Mouse (Mus musculus) embryonic fibroblast, embryonic 13.5 days (primary cell): ENCODE measurements at regions not wholly inside any gene's neighbourhood (a gene's known extent, or its start where the extent isn't known, plus 50 kb on each side); places are given as distances from the start of the nearest gene placed in this dataset.

Experiments
- H3K27ac ChIP-seq: 2 replicates; pipeline ENCODE4 v1.5.1; 2012; ENCODE audit warnings: low read length, control low read depth, inconsistent platforms; ENCODE audit not compliant: insufficient read depth
- H3K4me1 ChIP-seq: 2 replicates; pipeline ENCODE4 v1.6.1; 2011; ENCODE audit warnings: low read length; ENCODE audit not compliant: control insufficient read depth, insufficient read depth
- H3K4me3 ChIP-seq: 2 replicates; pipeline ENCODE4 v1.5.1; 2011; ENCODE audit warnings: mild to moderate bottlenecking, control low read depth, low read length; ENCODE audit not compliant: insufficient read depth
- CTCF ChIP-seq: IDR thresholded peaks from 2 replicates; pipeline ENCODE4 v1.5.1; 2011; ENCODE audit warnings: mild to moderate bottlenecking, control low read depth, low read length, moderate library complexity, borderline replicate concordance; ENCODE audit not compliant: insufficient read depth
- POLR2A ChIP-seq: IDR thresholded peaks from 2 replicates; pipeline ENCODE4 v1.6.1; 2011; ENCODE audit warnings: low read depth, mild to moderate bottlenecking, control low read depth, low read length, moderate library complexity

DNA sequence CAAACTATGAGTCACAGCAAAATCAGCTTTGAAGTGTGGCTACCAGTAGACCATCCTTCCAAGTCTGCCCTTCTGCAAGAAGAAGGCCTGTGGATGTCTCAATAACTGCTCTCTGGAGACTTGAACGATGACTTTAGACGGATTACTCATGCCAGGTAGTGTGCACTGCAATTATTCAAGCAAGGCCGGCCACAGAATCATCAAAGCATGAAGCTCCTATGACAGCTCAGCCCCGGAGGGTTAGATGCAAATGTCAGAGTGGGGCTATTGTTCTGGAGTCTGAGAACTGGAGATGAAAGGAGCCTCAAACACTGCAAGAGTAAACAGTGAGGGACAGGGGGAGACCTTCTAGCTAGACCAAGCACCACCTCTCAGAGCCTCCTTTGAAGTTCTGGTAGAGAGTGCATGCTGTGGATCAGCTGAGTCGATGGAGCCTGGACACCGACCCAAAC is 173.8 kb upstream of the Dmrta1 start:
- TF ChIP-seq CTCF (no peak), POLR2A (no peak)
- Histone ChIP-seq H3K4me1 (peaks cover 12% of the 10 kb centered on the region), H3K27ac (no peak overlapping the region), H3K4me3 (no peak overlapping the region)

GRCm38 (mm10) chr4:89500232-89500631 is 179.0 kb upstream of the Dmrta1 start:
- no peak overlapping the region for H3K27ac ChIP-seq
- TF ChIP-seq CTCF = no peak
- TF ChIP-seq POLR2A = no peak
- no peak overlapping the region for H3K4me3 ChIP-seq
- peaks cover 1% of the 10 kb centered on the region; the same call in 1 of the 2 replicates for H3K4me1 ChIP-seq

DNA sequence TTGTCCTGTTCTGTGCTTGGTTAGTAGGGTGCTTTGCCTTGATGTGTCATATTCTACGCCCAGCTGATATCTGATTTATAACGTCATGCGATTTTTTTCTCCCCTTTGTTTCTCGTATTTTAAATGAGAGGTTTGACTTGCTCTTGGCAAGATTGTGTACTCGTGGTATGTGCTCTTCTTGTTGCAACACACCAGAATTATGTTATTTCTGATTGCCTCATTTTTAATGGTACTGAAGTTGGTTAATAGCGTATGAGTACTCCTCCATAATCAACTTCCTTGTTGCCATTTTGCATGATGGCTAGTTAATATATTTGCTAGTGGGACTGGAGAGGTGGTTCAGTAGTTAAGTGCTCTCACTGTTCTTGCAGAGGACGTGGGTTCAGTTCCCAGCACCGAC is 180.1 kb upstream of the Cdkn2b start:
- H3K4me3 ChIP-seq = no peak overlapping the region
- no peak for TF ChIP-seq CTCF
- no peak for TF ChIP-seq POLR2A
- no peak overlapping the region for H3K27ac ChIP-seq
- peaks cover 10% of the 10 kb centered on the region; the same call in 1 of the 2 replicates for H3K4me1 ChIP-seq

GRCm38 (mm10) chr4:89487416-89488165 is 176.8 kb upstream of the Cdkn2b start:
- Histone ChIP-seq H3K4me1 (peaks cover 18% of the 10 kb centered on the region), H3K27ac (peak overlapping the region; percentile 100), H3K4me3 (no peak overlapping the region)
- TF ChIP-seq CTCF (no peak), POLR2A (no peak)

DNA sequence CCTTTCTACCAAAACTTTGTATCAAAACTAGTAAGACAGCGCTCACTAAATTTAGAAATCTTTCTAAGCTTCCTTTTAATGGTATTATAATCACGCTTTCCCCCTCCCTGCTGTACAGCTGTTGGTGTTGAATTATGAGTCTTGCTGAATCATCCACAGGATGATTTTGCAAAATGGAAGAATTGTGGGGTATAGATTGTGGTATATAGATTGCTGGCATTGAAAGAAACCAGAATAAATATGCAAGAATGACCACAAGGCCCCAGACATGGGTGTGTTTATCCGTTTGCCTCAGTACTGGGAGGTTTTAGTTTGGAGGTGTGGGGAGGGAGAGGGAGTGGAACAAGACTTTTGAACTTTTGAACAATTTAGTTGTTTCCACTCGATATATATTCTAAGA is 176.1 kb upstream of the Cdkn2b start:
- Histone ChIP-seq H3K27ac (peak overlapping the region; percentile 100), H3K4me1 (peaks cover 18% of the 10 kb centered on the region), H3K4me3 (no peak overlapping the region)
- TF ChIP-seq POLR2A = no peak
- no peak for TF ChIP-seq CTCF

GRCm38 (mm10) chr4:89485981-89486531 is 175.2 kb upstream of the Cdkn2b start:
- TF ChIP-seq CTCF = no peak
- TF ChIP-seq POLR2A = no peak
- peak overlapping the region; percentile 100 for H3K27ac ChIP-seq
- peaks cover 18% of the 10 kb centered on the region for H3K4me1 ChIP-seq
- no peak overlapping the region for H3K4me3 ChIP-seq

DNA sequence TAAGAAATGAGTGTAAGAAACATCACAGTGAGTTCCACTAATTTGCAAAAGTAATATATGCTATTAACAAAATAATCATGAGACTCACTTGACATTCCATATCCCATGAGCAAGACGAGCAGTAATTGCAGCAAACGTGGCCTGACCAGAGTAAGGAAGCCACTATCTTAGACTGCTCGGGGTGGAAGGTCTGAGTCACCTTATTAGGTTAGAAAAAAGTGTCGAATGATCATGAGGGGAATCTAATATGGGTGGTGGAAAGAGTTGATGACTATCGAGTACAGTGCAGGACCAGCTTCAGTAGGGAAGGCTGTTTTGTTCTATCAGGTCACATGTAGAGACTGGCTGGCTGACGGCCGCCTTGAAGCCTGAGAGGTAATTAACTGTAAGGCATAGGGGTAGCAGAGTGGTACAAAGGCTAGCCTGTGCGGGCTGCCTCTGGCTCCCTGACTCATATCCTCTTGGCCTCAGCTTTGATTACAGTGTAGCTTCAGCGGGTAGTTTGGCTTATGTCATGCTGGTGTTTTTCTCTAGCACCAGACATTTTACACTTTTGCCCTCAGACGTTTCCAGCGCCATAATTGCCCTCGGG is 167.9 kb upstream of the Cdkn2b start:
- Histone ChIP-seq H3K4me3 (no peak overlapping the region), H3K4me1 (peaks cover 8% of the 10 kb centered on the region), H3K27ac (peak overlapping the region; percentile 82)
- TF ChIP-seq POLR2A (no peak), CTCF (no peak)

GRCm38 (mm10) chr4:89475848-89476247 is 165.0 kb upstream of the Cdkn2b start:
- Histone ChIP-seq H3K27ac (no peak overlapping the region), H3K4me1 (peaks cover 12% of the 10 kb centered on the region), H3K4me3 (no peak overlapping the region)
- no peak for TF ChIP-seq CTCF
- no peak for TF ChIP-seq POLR2A

- H3K27ac ChIP-seq = peak overlapping the region; percentile 57
- no peak for TF ChIP-seq CTCF
Observed at GRCm38 (mm10) chr4:89474836-89475541, 164.2 kb upstream of the Cdkn2b start.

GRCm38 (mm10) chr4:89471426-89471825 is 160.6 kb upstream of the Cdkn2b start:
- Histone ChIP-seq H3K27ac (peak overlapping the region; percentile 83), H3K4me1 (peaks cover 24% of the 10 kb centered on the region), H3K4me3 (no peak overlapping the region)
- TF ChIP-seq CTCF = no peak

More at GRCm38 (mm10) chr4:89474836-89475541, 164.2 kb upstream of the Cdkn2b start:
- Histone ChIP-seq H3K4me1 (peaks cover 15% of the 10 kb centered on the region), H3K4me3 (no peak overlapping the region)
